Mouse (Mus musculus): ENCODE results near the gene Snx21. TPM values are rescaled to one million over a fixed set of nuclear protein-coding genes. Genes with fewer than 3 reads are reported as not detected.
A peak's percentile ranks its signal among the peaks of the same experiment; 100 is the strongest.

Snx21 gene
- total RNA-seq, 2 experiments from 2014 or later: 36.7 to 44.0 TPM

GRCm38 (mm10) chr2:164832032-164832747, 46.6 kb downstream of the Snx21 start:
- DNase-seq: no peak

- peak; percentile 80 to 82 for DNase-seq
Measured at GRCm38 (mm10) chr2:164832748-164833301, 47.2 kb downstream of the Snx21 start, which contains the start of gene Ctsa. Gene Ctsa, plus strand, starts transcription at chr2:164832873.

GRCm38 (mm10) chr2:164833314-164833959, 47.8 kb downstream of the Snx21 start, which contains the start of gene Neurl2:
Gene Neurl2, minus strand, starts transcription at chr2:164833456.
- peak; percentile 86 to 87 for DNase-seq

GRCm38 (mm10) chr2:164834531-164834930, 48.9 kb downstream of the Snx21 start:
- no peak for DNase-seq

- no peak for DNase-seq
Measured at GRCm38 (mm10) chr2:164835164-164835563, 49.5 kb downstream of the Snx21 start.

Other genes starting within 250 kb of the Snx21 start
- gene Wfdc2, start 223.4 kb upstream of the Snx21 start, total RNA-seq (2021): not detected
- gene Spint3, start 212.4 kb upstream of the Snx21 start, total RNA-seq (2021): not detected
- gene Wfdc6a, start 200.4 kb upstream of the Snx21 start, total RNA-seq (2021): not detected
- gene Eppin, start 192.2 kb upstream of the Snx21 start, total RNA-seq (2021): not detected
- not detected for gene Wfdc6b, start 172.3 kb upstream of the Snx21 start, total RNA-seq (2021)
- gene Wfdc8, start 172.2 kb upstream of the Snx21 start, total RNA-seq (2021): not detected
- gene Wfdc16, start 147.0 kb upstream of the Snx21 start, total RNA-seq (2021): not detected
- not detected for gene Wfdc10, start 129.8 kb upstream of the Snx21 start, total RNA-seq (2021)
- gene Wfdc9, start 129.2 kb upstream of the Snx21 start, total RNA-seq (2021): not detected
- not detected for gene Wfdc11, start 111.7 kb upstream of the Snx21 start, total RNA-seq (2021)
- not detected for gene Wfdc13, start 100.7 kb upstream of the Snx21 start, total RNA-seq (2021)
- not detected for gene Spint4, start 87.3 kb upstream of the Snx21 start, total RNA-seq (2021)
- gene Spint5, start 70.5 kb upstream of the Snx21 start, total RNA-seq (2021): not detected
- 1 to 10 TPM; 1.5 to 2.2 TPM for gene Wfdc3, start 39.9 kb upstream of the Snx21 start, total RNA-seq (2021)
- 10 to 100 TPM; 34.0 to 37.7 TPM for gene Dnttip1, start 39.8 kb upstream of the Snx21 start, total RNA-seq (2021)
- gene Ube2c, start 15.9 kb upstream of the Snx21 start, total RNA-seq (2021): 1 to 10 TPM; 1.2 to 1.5 TPM
- gene Tnnc2, start 5.9 kb upstream of the Snx21 start, total RNA-seq (2021): not detected
- 10 to 100 TPM; 27.8 to 28.2 TPM for gene Acot8, start 19.1 kb downstream of the Snx21 start, total RNA-seq (2021)
- 1 to 10 TPM; 8.2 to 8.6 TPM for gene Zswim3, start 19.3 kb downstream of the Snx21 start, total RNA-seq (2021)
- gene Zswim1, start 36.9 kb downstream of the Snx21 start, total RNA-seq (2021): 10 to 100 TPM; 21.6 to 23.0 TPM
- gene Spata25, start 42.7 kb downstream of the Snx21 start, total RNA-seq (2021): not detected
- 10 to 100 TPM; 92.9 to 93.4 TPM for gene Ctsa, start 47.0 kb downstream of the Snx21 start, total RNA-seq (2021)
- 1 to 10 TPM; 1.8 to 2.7 TPM for gene Neurl2, start 47.6 kb downstream of the Snx21 start, total RNA-seq (2021)
- gene Pltp, start 71.9 kb downstream of the Snx21 start, total RNA-seq (2021): 10 to 100 TPM; 66.9 to 70.7 TPM
- gene Pcif1, start 93.5 kb downstream of the Snx21 start, total RNA-seq (2021): 10 to 100 TPM; 41.2 to 44.1 TPM
- 10 to 100 TPM; 23.8 to 29.7 TPM for gene Zfp335, start 125.9 kb downstream of the Snx21 start, total RNA-seq (2021)
- gene Mmp9, start 155.0 kb downstream of the Snx21 start, total RNA-seq (2021): 1 to 10 TPM; 2.0 to 2.9 TPM
- gene Slc12a5, start 175.0 kb downstream of the Snx21 start, total RNA-seq (2021): 100 to 1,000 TPM; 398 to 404 TPM
- gene Ncoa5, start 249.0 kb downstream of the Snx21 start, total RNA-seq (2021): 10 to 100 TPM; 56.8 to 66.3 TPM